Comparison of ENCODE assay signal across 20 mouse cellular contexts in the genomic region with DNA sequence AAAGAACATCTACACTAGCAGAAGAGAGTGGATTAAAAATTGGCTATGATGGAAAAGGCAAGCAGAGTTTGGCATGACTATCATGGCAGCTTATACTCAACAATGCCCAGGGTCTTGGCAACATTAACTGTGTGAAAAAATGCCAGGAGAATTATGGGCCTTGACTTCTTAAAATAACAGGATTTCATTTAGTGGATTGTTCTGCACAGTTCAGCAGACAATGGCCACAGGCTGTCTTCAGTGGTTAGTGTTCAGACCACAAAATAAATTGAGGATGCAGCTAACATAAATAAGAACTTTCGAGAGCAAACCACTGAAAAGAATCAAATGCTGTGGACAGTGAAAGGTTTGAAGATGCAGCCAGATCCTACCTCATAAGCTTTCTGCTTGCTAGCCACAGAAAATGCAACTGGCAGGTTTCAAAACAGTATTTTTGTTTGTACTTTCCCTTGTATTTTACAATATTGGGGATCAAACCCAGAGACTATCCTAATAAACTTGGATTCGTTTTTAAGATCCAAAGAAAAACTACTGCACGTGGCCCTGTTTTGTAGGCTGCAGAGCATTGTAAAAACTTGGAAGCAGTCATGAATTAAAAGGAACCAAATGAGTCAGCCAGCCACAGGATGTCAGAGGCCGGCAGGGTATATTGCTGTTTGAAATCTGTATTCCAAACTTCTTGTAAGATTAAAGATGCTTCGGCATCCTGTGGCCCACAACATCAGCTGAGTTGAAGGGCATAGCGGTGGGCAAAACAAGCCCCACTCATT.
DNase-seq lines count a peak whose midpoint lies in the region; ATAC-seq and TF ChIP-seq lines count a peak whose summit lies in the region.
"Had no signal": no experiment of that assay in that cellular context is flagged by ENCODE, and none has a peak within 500 bp of the region (broad histone marks: within the 10 kb centered on the region; RNA-seq: fewer than 3 reads in every experiment).

No protein-coding gene starts in this region.

- no peaks in the 10 kb centered on the region for H3K4me1 ChIP-seq in hindbrain, postnatal 0 days (ENCODE audit: insufficient read depth, low read length)
- no peaks in the 10 kb centered on the region for H3K4me1 ChIP-seq in hindbrain, embryonic 14.5 days (replicated peaks; ENCODE audit: control insufficient read depth, insufficient read depth, low read length)
- no peaks in the 10 kb centered on the region for H3K4me1 ChIP-seq in stomach, postnatal 0 days (replicated peaks; ENCODE audit: control insufficient read depth, insufficient read depth)
- H3K4me1 ChIP-seq: forebrain, embryonic 12.5 days; heart, embryonic 10.5 days; hindbrain, embryonic 13.5 days had no signal

- H3K27ac ChIP-seq in hindbrain, postnatal 0 days, result no peak overlapping the region
- H3K27ac ChIP-seq in hindbrain, embryonic 14.5 days, result no peak overlapping the region
- H3K27ac ChIP-seq in stomach, postnatal 0 days (replicated peaks), result no peak overlapping the region
- H3K27ac ChIP-seq: forebrain, embryonic 12.5 days; heart, embryonic 10.5 days; hindbrain, embryonic 13.5 days; macrophage had no signal

- CTCF ChIA-PET in Patski (lab: Charles Lee), result no interaction called here

- H3K9me3 ChIP-seq in hindbrain, postnatal 0 days (ENCODE audit: low read length), result no peaks in the 10 kb centered on the region
- no peaks in the 10 kb centered on the region for H3K9me3 ChIP-seq in hindbrain, embryonic 14.5 days (ENCODE audit: control insufficient read depth, low read length)
- no peaks in the 10 kb centered on the region for H3K9me3 ChIP-seq in stomach, postnatal 0 days (ENCODE audit: control insufficient read depth, low read length)
- H3K9me3 ChIP-seq: forebrain, embryonic 12.5 days; G1E; heart, embryonic 10.5 days; hindbrain, embryonic 13.5 days had no signal

- no peaks in the 10 kb centered on the region for H3K36me3 ChIP-seq in hindbrain, postnatal 0 days (ENCODE audit: insufficient read depth, low read length)
- no peaks in the 10 kb centered on the region for H3K36me3 ChIP-seq in hindbrain, embryonic 14.5 days (replicated peaks; ENCODE audit: control insufficient read depth, insufficient read depth)
- no peaks in the 10 kb centered on the region for H3K36me3 ChIP-seq in myocyte (ENCODE audit: control insufficient read depth, insufficient read depth)
- H3K36me3 ChIP-seq in stomach, postnatal 0 days (ENCODE audit: control insufficient read depth, insufficient read depth, low read length), result no peaks in the 10 kb centered on the region
- H3K36me3 ChIP-seq: forebrain, embryonic 12.5 days; G1E; heart, embryonic 10.5 days; hindbrain, embryonic 13.5 days had no signal

- H3K27me3 ChIP-seq in hindbrain, postnatal 0 days (ENCODE audit: insufficient read depth, low read length), result no peaks in the 10 kb centered on the region
- H3K27me3 ChIP-seq in hindbrain, embryonic 14.5 days (ENCODE audit: control insufficient read depth, insufficient read depth, low read length), result no peaks in the 10 kb centered on the region
- no peaks in the 10 kb centered on the region for H3K27me3 ChIP-seq in Patski
- no peaks in the 10 kb centered on the region for H3K27me3 ChIP-seq in myocyte (ENCODE audit: control insufficient read depth, insufficient read depth, insufficient read length)
- H3K27me3 ChIP-seq in stomach, postnatal 0 days (ENCODE audit: control insufficient read depth, insufficient read depth, low read length), result no peaks in the 10 kb centered on the region
- H3K27me3 ChIP-seq: forebrain, embryonic 12.5 days; hindbrain, embryonic 13.5 days had no signal

- no peak overlapping the region for H3K9ac ChIP-seq in hindbrain, postnatal 0 days (replicated peaks; ENCODE audit: low read length)
- no peak overlapping the region for H3K9ac ChIP-seq in hindbrain, embryonic 14.5 days
- H3K9ac ChIP-seq in stomach, postnatal 0 days (ENCODE audit: low read length), result no peak overlapping the region
- H3K9ac ChIP-seq: forebrain, embryonic 12.5 days; hindbrain, embryonic 13.5 days had no signal

- in situ Hi-C loops in Patski (cut with MboI; ENCODE audit: low pct_unique_long_range_greater_than_20kb), result no loop called here

- WGBS in hindbrain, postnatal 0 days, result 64% methylated on average over 6 of the region's 6 CpGs
- 85% methylated on average over 6 of the region's 6 CpGs for WGBS in hindbrain, embryonic 14.5 days
- 59% methylated on average over 6 of the region's 6 CpGs for WGBS in stomach, postnatal 0 days

- no peak overlapping the region for H3K4me3 ChIP-seq in hindbrain, postnatal 0 days (ENCODE audit: low read length)
- no peak overlapping the region for H3K4me3 ChIP-seq in hindbrain, embryonic 14.5 days (replicated peaks; ENCODE audit: low read length)
- no peak overlapping the region for H3K4me3 ChIP-seq in myocyte
- H3K4me3 ChIP-seq in stomach, postnatal 0 days (ENCODE audit: low read depth, low read length), result no peak overlapping the region
- H3K4me3 ChIP-seq: forebrain, embryonic 12.5 days; heart, embryonic 10.5 days; hindbrain, embryonic 13.5 days had no signal

- H3K4me2 ChIP-seq in hindbrain, postnatal 0 days (ENCODE audit: low read depth, low read length), result no peak overlapping the region
- H3K4me2 ChIP-seq in hindbrain, embryonic 14.5 days (replicated peaks), result no peak overlapping the region
- H3K4me2 ChIP-seq in myocyte (ENCODE audit: low read depth), result peak overlapping the region; percentile 50
- H3K4me2 ChIP-seq in stomach, postnatal 0 days (replicated peaks; ENCODE audit: low read depth), result no peak overlapping the region
- H3K4me2 ChIP-seq: forebrain, embryonic 12.5 days; hindbrain, embryonic 13.5 days had no signal

- H3ac ChIP-seq in myocyte (ENCODE audit: control insufficient read depth, insufficient read length), result no peak overlapping the region

- no peak for ATAC-seq in hindbrain, postnatal 0 days
- ATAC-seq in hindbrain, embryonic 14.5 days (ENCODE audit: low FRiP score), result no peak
- peak; percentile 84 for ATAC-seq in Patski
- ATAC-seq in stomach, postnatal 0 days (ENCODE audit: low FRiP score, low TSS enrichment), result no peak
- ATAC-seq: intestine, postnatal 0 days had no signal

- POLR2A ChIA-PET in Patski (lab: Charles Lee), result no interaction called here

- no peak for TF ChIP-seq POLR2A in myocyte (IDR thresholded peaks at IDR 0.05; ENCODE audit: insufficient read length, low read depth)

- H3K79me2 ChIP-seq in myocyte (ENCODE audit: control insufficient read depth, insufficient read depth), result no peaks in the 10 kb centered on the region

- DNase-seq in cerebellum, postnatal 25 days, result peak; percentile 7 to 37
- no peak for DNase-seq in cerebellum, adult 11 months
- peak; percentile 34 for DNase-seq in hindbrain, postnatal 0 days (ENCODE audit: low spot score)
- DNase-seq in hindbrain, embryonic 14.5 days (ENCODE audit: low spot score), result no peak
- DNase-seq in Patski (ENCODE audit: low read depth, low spot score), result peak; percentile 71
- DNase-seq in neural tube, embryonic 10.5 days (ENCODE audit: extremely low spot score, low spot score), result no peak
- DNase-seq in stomach, postnatal 0 days (ENCODE audit: low spot score), result no peak
- DNase-seq: adrenal gland, postnatal 25 days; heart, postnatal 10 days; lung, adult 2 months; midbrain, embryonic 14.5 days; right cerebral cortex, adult 18-20 months; thymus, adult 18-20 months had no signal

- TF ChIP-seq CTCF in hindbrain, postnatal 0 days (IDR thresholded peaks at IDR 0.05; ENCODE audit: low read depth), result no peak
- TF ChIP-seq CTCF in Patski (IDR thresholded peaks at IDR 0.05), result no peak
- no peak for TF ChIP-seq CTCF in stomach, postnatal 0 days (IDR thresholded peaks at IDR 0.05; ENCODE audit: low read depth)

- TF ChIP-seq EP300 in stomach, postnatal 0 days (optimal IDR thresholded peaks at IDR 0.05), result no peak

TF ChIP-seq in myocyte, 11 proteins besides CTCF, POLR2A, EP300 and RAD21:
- no peak for TF ChIP-seq TCF12 (IDR thresholded peaks at IDR 0.05; ENCODE audit: insufficient read depth, poor library complexity, severe bottlenecking)
- no peak for TF ChIP-seq E2F4 (IDR thresholded peaks at IDR 0.05; ENCODE audit: insufficient read depth)
- TF ChIP-seq USF1 (IDR thresholded peaks at IDR 0.05; ENCODE audit: low read depth), result peak; percentile 11
- no peak for TF ChIP-seq TCF3 (IDR thresholded peaks at IDR 0.05; ENCODE audit: insufficient read length, low read depth)
- TF ChIP-seq REST (IDR thresholded peaks at IDR 0.05; ENCODE audit: insufficient read depth, insufficient read length), result no peak
- no peak for TF ChIP-seq MYOD1 (IDR thresholded peaks at IDR 0.05; ENCODE audit: control insufficient read depth in 1 of 3, insufficient read length in 2 of 3, low read depth in 2 of 3)
- no peak for TF ChIP-seq POLR2AphosphoS2 (IDR thresholded peaks at IDR 0.05; ENCODE audit: insufficient read length, low read depth)

Comparison
In these comparisons a context has a peak if more than half of its experiments do, and no peak if none do; other contexts are left out.
1. DNase-seq: peak in cerebellum, postnatal 25 days (2 of 2), hindbrain, postnatal 0 days (single experiment) and Patski (single experiment); none in cerebellum, adult 11 months (single experiment), hindbrain, embryonic 14.5 days (single experiment), neural tube, embryonic 10.5 days (single experiment) and stomach, postnatal 0 days (single experiment).